Comparison of ENCODE assay signal across 9 mouse cellular contexts in the genomic region with DNA sequence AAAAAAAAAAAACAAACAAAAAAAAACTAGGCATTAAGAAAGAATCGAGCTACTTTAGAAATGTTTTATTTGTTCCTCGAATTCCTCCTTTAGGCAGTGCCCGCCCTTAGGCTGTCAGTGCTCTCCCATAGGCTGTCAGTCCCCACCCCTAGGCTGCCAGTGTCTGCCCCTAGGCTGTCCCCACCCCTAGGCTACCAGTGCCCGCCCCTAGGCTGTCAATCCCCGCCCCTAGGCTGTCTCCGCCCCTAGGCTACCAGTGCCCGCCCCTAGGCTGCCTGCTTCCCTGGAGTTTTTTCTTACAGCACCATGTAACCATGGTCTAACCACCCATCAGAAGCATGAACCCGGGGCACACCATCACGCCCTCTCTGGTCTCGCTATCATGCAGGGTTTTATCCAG.
DNase-seq lines count a peak whose midpoint lies in the region; ATAC-seq lines count a peak whose summit lies in the region.
"Had no signal": no experiment of that assay in that cellular context is flagged by ENCODE, and none has a peak within 500 bp of the region (broad histone marks: within the 10 kb centered on the region; RNA-seq: fewer than 3 reads in every experiment).

No protein-coding gene starts in this region.

- H3K9ac ChIP-seq in kidney, embryonic 16.5 days (replicated peaks; ENCODE audit: low read length): no peak overlapping the region
- no peak overlapping the region for H3K9ac ChIP-seq in forebrain, embryonic 16.5 days (replicated peaks; ENCODE audit: low read depth, low read length)
- H3K9ac ChIP-seq: limb, embryonic 13.5 days had no signal

- no peaks in the 10 kb centered on the region for H3K9me3 ChIP-seq in kidney, embryonic 16.5 days (ENCODE audit: low read length)
- no peaks in the 10 kb centered on the region for H3K9me3 ChIP-seq in forebrain, embryonic 16.5 days (ENCODE audit: control insufficient read depth, low read length)
- H3K9me3 ChIP-seq: limb, embryonic 13.5 days had no signal

- H3K4me1 ChIP-seq in kidney, embryonic 16.5 days (ENCODE audit: insufficient read depth, low read length): no peaks in the 10 kb centered on the region
- no peaks in the 10 kb centered on the region for H3K4me1 ChIP-seq in forebrain, embryonic 16.5 days (replicated peaks; ENCODE audit: control insufficient read depth, insufficient read depth, low read length)
- H3K4me1 ChIP-seq: limb, embryonic 13.5 days had no signal

- 0 out of 2 replicates have a peak, but pooled peaks cover 7% of the 10 kb centered on the region for H3K27me3 ChIP-seq in kidney, embryonic 16.5 days (ENCODE audit: insufficient read depth, low read length)
- no peaks in the 10 kb centered on the region for H3K27me3 ChIP-seq in forebrain, embryonic 16.5 days (replicated peaks; ENCODE audit: control insufficient read depth, insufficient read depth, low read length)

- no peak overlapping the region for H3K4me3 ChIP-seq in kidney, embryonic 16.5 days (ENCODE audit: low read length)
- H3K4me3 ChIP-seq in forebrain, embryonic 16.5 days (replicated peaks; ENCODE audit: low read length): no peak overlapping the region
- H3K4me3 ChIP-seq: limb, embryonic 13.5 days had no signal

- no peak for DNase-seq in kidney, adult 18-20 months
- peak; percentile 78 for DNase-seq in adrenal gland, adult 2 months
- DNase-seq in lung, postnatal 10 days: peak; percentile 36
- DNase-seq in layer of hippocampus, adult 9-10 months (ENCODE audit: low spot score): no peak

- no peak overlapping the region for H3K27ac ChIP-seq in kidney, embryonic 16.5 days (ENCODE audit: low read length)
- H3K27ac ChIP-seq in forebrain, embryonic 16.5 days (ENCODE audit: low read length): no peak overlapping the region
- H3K27ac ChIP-seq: limb, embryonic 13.5 days had no signal

- H3K4me2 ChIP-seq in kidney, embryonic 16.5 days (replicated peaks; ENCODE audit: low read depth, low read length): no peak overlapping the region; the same call in 1 of the 2 replicates
- H3K4me2 ChIP-seq in forebrain, embryonic 16.5 days (ENCODE audit: low read length): no peak overlapping the region
- H3K4me2 ChIP-seq: limb, embryonic 13.5 days had no signal

- no peaks in the 10 kb centered on the region for H3K36me3 ChIP-seq in kidney, embryonic 16.5 days (ENCODE audit: insufficient read depth, low read length)
- no peaks in the 10 kb centered on the region for H3K36me3 ChIP-seq in forebrain, embryonic 16.5 days (ENCODE audit: control insufficient read depth, insufficient read depth)
- H3K36me3 ChIP-seq: limb, embryonic 13.5 days had no signal

- 29% methylated on average over 10 of the region's 10 CpGs for WGBS in kidney, embryonic 16.5 days
- 40% methylated on average over 10 of the region's 10 CpGs for WGBS in forebrain, embryonic 16.5 days

- ATAC-seq in kidney, embryonic 16.5 days (ENCODE audit: low FRiP score, low TSS enrichment): peak; percentile 84
- peak; percentile 57; the same call in 1 of the 2 replicates for ATAC-seq in forebrain, embryonic 16.5 days
- no peak for ATAC-seq in megakaryocyte, adult 5-6 weeks (ENCODE audit: poor library complexity, severe bottlenecking)
- no peak for ATAC-seq in inflammation-experienced regulatory T-cells, adult 6 months

Comparison
In these comparisons a context has a peak if more than half of its experiments do, and no peak if none do; other contexts are left out.
1. ATAC-seq: peak in kidney, embryonic 16.5 days (single experiment) and forebrain, embryonic 16.5 days (single experiment); none in megakaryocyte, adult 5-6 weeks (single experiment) and inflammation-experienced regulatory T-cells, adult 6 months (single experiment).
2. DNase-seq: peak in adrenal gland, adult 2 months (single experiment) and lung, postnatal 10 days (single experiment); none in kidney, adult 18-20 months (single experiment) and layer of hippocampus, adult 9-10 months (single experiment).